Mouse (Mus musculus): Measurements from ENCODE around the gene Tmem216. TPM values are rescaled to one million over a fixed set of nuclear protein-coding genes. Genes with fewer than 3 reads are reported as not detected.

Gene Tmem216
- 23.5 and 26.9 TPM in 2 replicates for total RNA-seq (2014; rRNA removed)
- 36.6 and 46.4 TPM in 2 replicates for polyA plus RNA-seq (2015; fragmentation: Nextera tagmentation; extraction: Ambion mirVana)

DNA sequence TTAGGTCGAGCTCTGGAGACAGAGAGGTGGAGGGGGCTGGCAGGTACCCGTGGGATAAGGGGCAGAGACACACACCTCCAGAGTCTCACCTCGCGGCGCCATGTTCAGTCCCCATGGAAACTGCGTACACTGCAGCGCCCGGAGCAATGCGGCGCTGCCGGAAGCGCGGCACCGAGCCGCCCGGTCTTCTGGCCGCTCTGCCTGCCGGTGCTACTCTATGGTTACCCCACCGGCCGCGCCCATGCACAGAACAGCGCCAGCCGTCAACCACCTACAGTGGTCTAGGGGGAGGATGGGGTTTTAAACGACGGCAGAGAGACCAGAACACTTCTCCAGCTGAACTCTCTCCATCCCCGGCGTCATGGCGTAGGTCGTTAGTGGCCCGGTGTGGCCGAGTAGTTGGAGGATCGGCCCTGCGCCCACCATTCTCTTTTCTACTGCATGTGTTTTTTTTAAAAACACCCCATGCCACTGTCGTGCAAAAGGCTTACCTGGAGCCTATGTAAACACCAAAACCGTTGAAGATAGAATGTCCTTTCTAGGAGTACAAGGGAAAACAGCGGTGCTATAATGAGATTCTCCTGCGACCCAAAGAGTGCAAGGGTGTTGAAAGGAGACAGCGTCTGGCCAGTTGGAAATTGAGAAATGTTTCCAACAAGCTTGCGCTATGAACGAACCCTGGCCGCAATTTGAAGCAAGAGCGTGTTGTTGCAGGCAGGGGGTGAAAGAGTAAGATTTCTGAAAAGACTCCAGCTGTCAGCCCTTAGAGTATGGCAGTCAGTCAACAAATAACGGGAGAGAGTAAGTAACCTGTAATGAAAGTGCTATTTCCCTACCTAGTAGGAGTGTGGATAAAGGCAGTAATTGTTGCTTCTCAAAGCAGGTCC is at the start of gene Tmem216:
Tmem216 (minus strand) TSS at position 615 of the 887 bp plus-strand sequence.
- under 1% methylated on average over 40 of the region's 43 CpGs for WGBS
- Histone ChIP-seq H3K4me1 (ENCODE audit: insufficient read depth) (peaks cover 8% of the 10 kb centered on the region), H3K4me3 (ENCODE audit: low read depth, low read length) (peak within 1 kb of the TSS; percentile 64), H3K9ac (peak within 1 kb of the TSS; percentile 75), H3K27ac (ENCODE audit: low read depth, low read length) (peak within 1 kb of the TSS; percentile 89), H3K27me3 (ENCODE audit: insufficient read depth, low read length) (no peaks in the 10 kb centered on the region), H3K4me2 (ENCODE audit: low read depth) (peak within 1 kb of the TSS; percentile 73), H3K9me3 (ENCODE audit: low read length) (no peaks in the 10 kb centered on the region), H3K36me3 (ENCODE audit: insufficient read depth) (peaks cover 23% of the 10 kb centered on the region)
- peak; percentile 28 for TF ChIP-seq CTCF (IDR thresholded peaks at IDR 0.05; ENCODE audit: low read depth)
- ATAC-seq: peak; percentile 100
- peak; percentile 89 for DNase-seq

- Histone ChIP-seq H3K4me3 (ENCODE audit: low read depth, low read length) (peak within 1 kb of the TSS; percentile 93), H3K27ac (ENCODE audit: low read depth, low read length) (peak within 1 kb of the TSS; percentile 91), H3K36me3 (ENCODE audit: insufficient read depth) (peaks cover 23% of the 10 kb centered on the region), H3K27me3 (ENCODE audit: insufficient read depth, low read length) (no peaks in the 10 kb centered on the region), H3K4me1 (ENCODE audit: insufficient read depth) (peaks cover 14% of the 10 kb centered on the region), H3K9me3 (ENCODE audit: low read length) (no peaks in the 10 kb centered on the region), H3K9ac (peak within 1 kb of the TSS; percentile 93), H3K4me2 (ENCODE audit: low read depth) (peak within 1 kb of the TSS; percentile 73)
- TF ChIP-seq CTCF (IDR thresholded peaks at IDR 0.05; ENCODE audit: low read depth): peak; percentile 82
- DNase-seq: peak; percentile 99
- peak; percentile 96 for ATAC-seq
- 2% methylated on average over 49 of the region's 49 CpGs for WGBS
Observed at GRCm38 (mm10) chr19:10605293-10605900, 49.4 kb upstream of the Tmem216 start, which contains the start of the genes Ddb1 and Tkfc. Gene Ddb1, plus strand, starts transcription at chr19:10605327. Gene Tkfc, minus strand, starts transcription at chr19:10605654.

GRCm38 (mm10) chr19:10604534-10604933 is 48.5 kb upstream of the Tmem216 start:
- H3K27me3 ChIP-seq (ENCODE audit: insufficient read depth, low read length): no peaks in the 10 kb centered on the region
- ATAC-seq: no peak
- TF ChIP-seq CTCF (IDR thresholded peaks at IDR 0.05; ENCODE audit: low read depth): no peak
- H3K9me3 ChIP-seq (ENCODE audit: low read length): no peaks in the 10 kb centered on the region
- peaks cover 14% of the 10 kb centered on the region for H3K4me1 ChIP-seq (ENCODE audit: insufficient read depth)
- H3K27ac ChIP-seq (ENCODE audit: low read depth, low read length): peak overlapping the region; percentile 91
- WGBS: 51% methylated on average over 3 of the region's 3 CpGs
- H3K9ac ChIP-seq: peak overlapping the region; percentile 93
- peak overlapping the region; percentile 93; the same call in 1 of the 2 replicates for H3K4me3 ChIP-seq (ENCODE audit: low read depth, low read length)
- H3K36me3 ChIP-seq (ENCODE audit: insufficient read depth): peaks cover 16% of the 10 kb centered on the region
- DNase-seq: no peak
- peak overlapping the region; percentile 73 for H3K4me2 ChIP-seq (ENCODE audit: low read depth)

GRCm38 (mm10) chr19:10603660-10604523 is 47.9 kb upstream of the Tmem216 start:
- no peak overlapping the region for H3K4me3 ChIP-seq (ENCODE audit: low read depth, low read length)
- no peak for DNase-seq
- no peak for ATAC-seq
- 83% methylated on average over 18 of the region's 18 CpGs for WGBS
- peaks cover 15% of the 10 kb centered on the region for H3K36me3 ChIP-seq (ENCODE audit: insufficient read depth)
- H3K4me2 ChIP-seq (ENCODE audit: low read depth): no peak overlapping the region
- no peaks in the 10 kb centered on the region for H3K27me3 ChIP-seq (ENCODE audit: insufficient read depth, low read length)
- no peak for TF ChIP-seq CTCF (IDR thresholded peaks at IDR 0.05; ENCODE audit: low read depth)
- H3K9ac ChIP-seq: no peak overlapping the region
- H3K4me1 ChIP-seq (ENCODE audit: insufficient read depth): peaks cover 14% of the 10 kb centered on the region
- H3K9me3 ChIP-seq (ENCODE audit: low read length): no peaks in the 10 kb centered on the region
- peak overlapping the region; percentile 89; the same call in 1 of the 2 replicates for H3K27ac ChIP-seq (ENCODE audit: low read depth, low read length)

GRCm38 (mm10) chr19:10602787-10603186 is 46.7 kb upstream of the Tmem216 start:
- Histone ChIP-seq H3K9ac (peak overlapping the region; percentile 54), H3K27ac (ENCODE audit: low read depth, low read length) (peak overlapping the region; percentile 89), H3K36me3 (ENCODE audit: insufficient read depth) (peaks cover 6% of the 10 kb centered on the region), H3K4me3 (ENCODE audit: low read depth, low read length) (peak overlapping the region; percentile 25), H3K27me3 (ENCODE audit: insufficient read depth, low read length) (no peaks in the 10 kb centered on the region), H3K4me1 (ENCODE audit: insufficient read depth) (peaks cover 14% of the 10 kb centered on the region), H3K9me3 (ENCODE audit: low read length) (no peaks in the 10 kb centered on the region), H3K4me2 (ENCODE audit: low read depth) (peak overlapping the region; percentile 49)
- DNase-seq (peak; percentile 94), ATAC-seq (peak; percentile 70)
- TF ChIP-seq CTCF (IDR thresholded peaks at IDR 0.05; ENCODE audit: low read depth): peak; percentile 92
- under 1% methylated on average over 9 of the region's 9 CpGs for WGBS

- H3K4me3 ChIP-seq (ENCODE audit: low read depth, low read length): peak overlapping the region; percentile 25
- DNase-seq: no peak
- H3K27me3 ChIP-seq (ENCODE audit: insufficient read depth, low read length): no peaks in the 10 kb centered on the region
- peak overlapping the region; percentile 49 for H3K4me2 ChIP-seq (ENCODE audit: low read depth)
- no peak for TF ChIP-seq CTCF (IDR thresholded peaks at IDR 0.05; ENCODE audit: low read depth)
- peak; percentile 7 for ATAC-seq
- peaks cover 3% of the 10 kb centered on the region; the same call in 1 of the 2 replicates for H3K36me3 ChIP-seq (ENCODE audit: insufficient read depth)
- H3K27ac ChIP-seq (ENCODE audit: low read depth, low read length): peak overlapping the region; percentile 89
- H3K9me3 ChIP-seq (ENCODE audit: low read length): no peaks in the 10 kb centered on the region
- H3K4me1 ChIP-seq (ENCODE audit: insufficient read depth): peaks cover 14% of the 10 kb centered on the region
- peak overlapping the region; percentile 54 for H3K9ac ChIP-seq
- 3% methylated on average over 6 of the region's 6 CpGs for WGBS
Observed at GRCm38 (mm10) chr19:10602247-10602769, 46.3 kb upstream of the Tmem216 start.

Data from forebrain, postnatal 0 days (tissue).